Mouse (Mus musculus): ENCODE data around the gene Card9.

DNA sequence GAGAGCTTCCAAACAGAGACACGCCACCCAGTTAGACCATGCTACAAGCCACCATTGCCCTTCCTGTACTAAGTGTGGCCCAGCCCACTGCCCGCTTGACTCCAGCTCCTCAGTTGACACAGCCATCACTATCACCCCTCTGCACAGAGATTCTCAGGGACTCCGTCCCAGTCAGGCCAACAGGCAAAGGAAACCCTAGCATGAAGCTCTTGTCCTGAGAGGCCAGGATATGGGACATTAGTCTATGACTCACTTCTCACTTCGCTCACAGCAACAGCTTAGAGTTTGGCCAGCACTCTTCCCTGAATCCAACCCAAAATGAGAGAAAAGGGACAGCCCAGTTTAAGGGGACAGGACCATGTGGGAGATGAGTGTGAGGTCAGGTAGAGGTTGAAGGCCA is 6.3 kb downstream of the Card9 start:
- TF ChIP-seq CTCF (IDR thresholded peaks at IDR 0.05; ENCODE audit: control insufficient read depth, insufficient read depth, low read length), result no peak
- no peak for TF ChIP-seq POLR2A (IDR thresholded peaks at IDR 0.05; ENCODE audit: borderline replicate concordance, control insufficient read depth, low read depth, low read length)
